Mouse (Mus musculus) liver, embryonic 12.5 days (tissue): ENCODE results near the gene Arhgap27. TPM values are rescaled to one million over a fixed set of nuclear protein-coding genes. Genes with fewer than 3 reads are reported as not detected.
"Not testable (repeated sequence)": the region's sequence is repeated elsewhere in the genome, so short reads cannot be mapped to it uniquely, and the experiment has no call there.

Experiments
- ATAC-seq: fragments of 200-750 bp; cut with Nextera tagmentation; 2 replicates; pipeline ENCODE4 v1.8.0; 2017; ENCODE audit warnings: moderate number of reproducible peaks, mild to moderate bottlenecking, moderate library complexity
- H3K27ac ChIP-seq: fragments of 300-500 bp; sonication (generic); 2 replicates; pipeline ENCODE4 v1.5.1; 2016; ENCODE audit warnings: mild to moderate bottlenecking
- H3K27me3 ChIP-seq: fragments of 300-500 bp; sonication (generic); replicated peaks from 2 replicates; pipeline ENCODE4 v1.6.1; 2016; ENCODE audit warnings: mild to moderate bottlenecking, moderate library complexity
- H3K36me3 ChIP-seq: fragments of 300-500 bp; sonication (generic); 2 replicates; pipeline ENCODE4 v1.6.1; 2016; ENCODE audit warnings: mild to moderate bottlenecking, moderate library complexity
- H3K4me1 ChIP-seq: fragments of 300-500 bp; sonication (generic); 2 replicates; pipeline ENCODE4 v1.6.1; 2016
- H3K4me2 ChIP-seq: fragments of 300-500 bp; sonication (generic); 2 replicates; pipeline ENCODE4 v1.6.1; 2016; ENCODE audit warnings: mild to moderate bottlenecking, moderate library complexity
- H3K4me3 ChIP-seq: fragments of 300-500 bp; sonication (generic); 2 replicates; pipeline ENCODE4 v1.5.1; 2016; ENCODE audit warnings: mild to moderate bottlenecking, moderate library complexity
- H3K9ac ChIP-seq: fragments of 300-500 bp; sonication (generic); 2 replicates; pipeline ENCODE4 v1.6.1; 2016; ENCODE audit warnings: mild to moderate bottlenecking, moderate library complexity
- H3K9me3 ChIP-seq: fragments of 300-500 bp; sonication (generic); replicated peaks from 2 replicates; pipeline ENCODE4 v1.6.1; 2016; ENCODE audit warnings: mild to moderate bottlenecking, moderate library complexity
- WGBS: fragments of 180-500 bp; shearing (Covaris S2); methylation state at CpG from one replicate; pipeline ENCODE4 v1.1.7; 2016; ENCODE audit not compliant: insufficient replicate concordance; 5-methylcytosine and 5-hydroxymethylcytosine counted together
- polyA plus RNA-seq: library from polyadenylated mRNA; unstranded; fragments of >200 nt; fragmentation: Nextera tagmentation; extraction: Ambion mirVana; gene quantifications from 2 replicates; pipeline ENCODE4 v1.2.1, GENCODE M21; 2016

The Arhgap27 gene
- polyA plus RNA-seq: 2.7 and 4.0 TPM in 2 replicates

DNA sequence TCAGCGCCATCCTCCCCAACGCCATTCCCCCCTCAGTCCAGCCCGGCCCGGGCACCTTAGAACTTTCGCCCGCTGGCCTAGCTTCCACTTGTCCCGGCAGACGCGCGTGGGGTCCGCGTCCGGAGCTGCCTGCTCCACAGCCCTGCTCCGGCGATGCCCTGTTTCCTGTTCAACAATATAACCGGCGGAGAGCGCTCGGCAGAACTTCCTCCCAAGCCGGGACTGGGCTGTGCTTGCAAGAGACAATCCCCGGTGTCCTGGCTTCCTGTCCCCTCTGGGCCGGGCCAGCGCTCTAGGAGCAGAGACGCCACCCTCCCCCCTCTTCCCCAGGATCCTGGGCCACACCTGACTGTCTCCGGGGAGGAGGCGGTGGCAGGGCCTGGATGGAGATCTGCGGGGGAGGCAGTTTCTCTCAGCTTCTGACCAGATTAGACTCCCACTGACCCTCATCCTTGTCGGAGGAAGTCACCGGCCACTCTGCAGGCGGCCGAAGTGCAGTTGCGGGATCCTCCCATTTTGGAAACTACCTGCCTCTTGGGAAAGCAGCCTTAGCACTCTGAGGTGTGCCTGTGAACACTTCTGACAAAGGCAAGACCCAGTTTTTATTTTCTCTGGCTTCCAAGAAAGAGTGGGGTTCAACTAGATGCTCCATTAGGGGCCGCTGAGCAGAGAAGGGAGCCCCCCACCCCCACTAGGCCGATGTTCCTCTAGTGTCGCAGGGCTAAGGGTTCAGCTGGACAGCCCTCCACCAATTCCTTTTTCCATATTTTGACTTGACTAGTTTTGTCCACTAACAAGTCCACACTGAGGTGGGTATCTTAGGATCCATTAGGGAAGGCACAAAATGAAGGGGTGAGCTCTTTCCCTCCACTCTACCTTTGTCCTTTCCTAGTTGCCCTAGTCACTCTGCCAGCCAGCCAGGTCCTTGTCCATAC, at the start of gene Arhgap27:
Gene Arhgap27 (minus strand): TSS at position 479 of the 935 bp plus-strand sequence.
- no peaks in the 10 kb centered on the region for H3K9me3 ChIP-seq
- H3K9ac ChIP-seq: peak within 1 kb of the TSS; percentile 43; the same call in 1 of the 2 replicates
- H3K4me3 ChIP-seq: peak within 1 kb of the TSS; percentile 59
- WGBS: 1% methylated on average over 35 of the region's 35 CpGs
- H3K36me3 ChIP-seq: peaks cover 27% of the 10 kb centered on the region
- peak within 1 kb of the TSS; percentile 57; the same call in 1 of the 2 replicates for H3K27ac ChIP-seq
- peak within 1 kb of the TSS; percentile 84 for H3K4me2 ChIP-seq
- H3K4me1 ChIP-seq: peaks cover 48% of the 10 kb centered on the region
- ATAC-seq: no peak
- H3K27me3 ChIP-seq: peaks cover 77% of the 10 kb centered on the region

GRCm38 (mm10) chr11:103412950-103413423, 49.5 kb upstream of the Arhgap27 start:
- peak overlapping the region; percentile 86 for H3K4me3 ChIP-seq
- H3K9ac ChIP-seq: peak overlapping the region; percentile 65
- H3K4me2 ChIP-seq: peak overlapping the region; percentile 77
- H3K27me3 ChIP-seq: no peaks in the 10 kb centered on the region
- WGBS: 5% methylated on average over 14 of the region's 14 CpGs
- peaks cover 20% of the 10 kb centered on the region for H3K4me1 ChIP-seq
- peak; percentile 20 for ATAC-seq
- H3K36me3 ChIP-seq: peaks cover 8% of the 10 kb centered on the region; the same call in 1 of the 2 replicates
- H3K9me3 ChIP-seq: no peaks in the 10 kb centered on the region
- H3K27ac ChIP-seq: no peak overlapping the region

DNA sequence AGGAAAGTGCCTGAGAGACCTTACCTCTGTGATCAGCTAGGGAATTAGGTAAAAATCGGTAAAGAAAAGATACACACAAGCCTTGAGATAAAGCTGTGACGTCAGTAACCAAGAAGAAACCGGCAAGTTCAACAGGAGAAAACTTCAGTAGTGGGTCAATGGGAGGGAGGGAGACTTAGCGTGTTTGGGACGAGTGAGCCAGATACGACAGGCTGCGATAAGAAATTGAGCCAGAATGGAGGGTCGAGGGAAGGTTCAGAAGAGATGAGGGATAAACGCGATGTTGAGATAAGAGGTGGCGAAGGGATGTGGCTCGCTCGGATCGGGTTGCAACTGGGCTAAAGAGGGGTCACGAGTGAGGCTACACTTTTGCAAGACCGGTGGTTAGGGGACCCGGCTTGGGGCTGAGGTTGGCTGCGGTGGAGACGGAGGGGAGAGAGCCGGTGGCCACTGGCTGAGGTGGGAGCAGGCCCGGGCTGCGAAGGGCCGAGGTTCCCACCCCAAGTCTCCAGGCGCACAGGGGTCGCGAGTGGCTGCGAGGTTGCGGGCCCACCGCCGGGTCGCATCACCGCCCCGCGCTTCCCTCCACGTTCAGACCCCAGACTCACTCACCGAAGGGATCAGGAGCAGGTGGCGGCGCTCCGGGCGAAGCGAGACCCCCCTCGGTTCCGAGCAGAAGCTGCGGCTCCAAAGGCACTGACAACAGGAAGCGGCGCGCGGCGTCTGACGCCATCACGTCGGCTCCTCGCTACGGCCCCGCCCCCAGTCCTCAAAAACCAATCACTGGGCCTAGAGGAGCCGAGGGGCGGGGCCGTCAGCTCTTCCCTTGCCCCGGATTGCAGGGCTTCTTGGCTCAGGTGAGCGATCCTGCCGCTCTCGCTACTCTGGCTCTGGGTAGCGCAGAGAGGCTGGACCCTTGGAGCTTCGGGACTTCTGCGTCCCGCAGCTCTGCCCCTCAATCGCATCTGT, 48.8 kb upstream of the Arhgap27 start, which contains the start of gene Plekhm1:
Gene Plekhm1 (minus strand): TSS at position 707 of the 969 bp plus-strand sequence.
- peaks cover 20% of the 10 kb centered on the region for H3K4me1 ChIP-seq
- H3K36me3 ChIP-seq: peaks cover 8% of the 10 kb centered on the region; the same call in 1 of the 2 replicates
- ATAC-seq: peak; percentile 98
- no peaks in the 10 kb centered on the region for H3K9me3 ChIP-seq
- peak within 1 kb of the TSS; percentile 80 for H3K27ac ChIP-seq
- no peaks in the 10 kb centered on the region for H3K27me3 ChIP-seq
- peak within 1 kb of the TSS; percentile 77 for H3K4me2 ChIP-seq
- WGBS: under 1% methylated on average over 57 of the region's 67 CpGs
- peak within 1 kb of the TSS; percentile 86 for H3K4me3 ChIP-seq
- peak within 1 kb of the TSS; percentile 89 for H3K9ac ChIP-seq

- Histone ChIP-seq H3K27me3 (no peaks in the 10 kb centered on the region), H3K9ac (peak overlapping the region; percentile 89), H3K9me3 (no peaks in the 10 kb centered on the region), H3K4me3 (peak overlapping the region; percentile 86), H3K4me2 (peak overlapping the region; percentile 77), H3K36me3 (peaks cover 12% of the 10 kb centered on the region; the same call in 1 of the 2 replicates), H3K27ac (no peak overlapping the region), H3K4me1 (peaks cover 20% of the 10 kb centered on the region)
- 70% methylated on average over 1 of the region's 1 CpGs for WGBS
- ATAC-seq: no peak
These were observed 47.8 kb upstream of the Arhgap27 start for GRCm38 (mm10) chr11:103411301-103411700.

DNA sequence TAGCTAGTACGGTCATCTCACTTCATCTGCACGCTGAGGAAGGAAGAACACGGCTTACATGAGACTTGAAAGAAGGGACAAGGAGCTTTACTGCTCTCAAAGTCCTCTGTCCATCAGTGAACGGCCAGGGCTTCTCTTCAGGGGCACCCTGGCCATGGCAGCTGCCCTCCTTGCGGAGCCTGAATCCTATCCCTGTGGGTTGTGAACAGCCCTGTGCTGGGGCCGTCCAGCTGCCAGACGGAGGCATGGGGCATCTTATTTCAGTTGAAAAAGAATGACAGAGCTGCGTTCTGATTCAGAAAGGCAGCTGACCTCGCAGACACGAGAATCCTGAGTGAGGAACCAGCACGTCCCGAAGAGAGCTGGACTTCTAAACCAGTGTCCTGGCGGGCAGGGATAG, 45.4 kb upstream of the Arhgap27 start:
- WGBS: 86% methylated on average over 13 of the region's 13 CpGs
- no peak overlapping the region for H3K4me3 ChIP-seq
- H3K4me2 ChIP-seq: no peak overlapping the region
- H3K9ac ChIP-seq: no peak overlapping the region
- H3K27ac ChIP-seq: no peak overlapping the region
- no peak for ATAC-seq
- H3K4me1 ChIP-seq: peaks cover 31% of the 10 kb centered on the region
- H3K9me3 ChIP-seq: no peaks in the 10 kb centered on the region
- peaks cover 31% of the 10 kb centered on the region for H3K36me3 ChIP-seq
- H3K27me3 ChIP-seq: no peaks in the 10 kb centered on the region

- H3K9ac ChIP-seq, H3K4me3 ChIP-seq, H3K9me3 ChIP-seq, H3K27me3 ChIP-seq, H3K27ac ChIP-seq, ATAC-seq, H3K4me2 ChIP-seq: not testable (repeated sequence)
- Histone ChIP-seq H3K4me1 (peaks cover 29% of the 10 kb centered on the region), H3K36me3 (peaks cover 48% of the 10 kb centered on the region)
- WGBS: 61% methylated on average over 5 of the region's 5 CpGs
These were observed 43.6 kb upstream of the Arhgap27 start for GRCm38 (mm10) chr11:103407136-103407535.

DNA sequence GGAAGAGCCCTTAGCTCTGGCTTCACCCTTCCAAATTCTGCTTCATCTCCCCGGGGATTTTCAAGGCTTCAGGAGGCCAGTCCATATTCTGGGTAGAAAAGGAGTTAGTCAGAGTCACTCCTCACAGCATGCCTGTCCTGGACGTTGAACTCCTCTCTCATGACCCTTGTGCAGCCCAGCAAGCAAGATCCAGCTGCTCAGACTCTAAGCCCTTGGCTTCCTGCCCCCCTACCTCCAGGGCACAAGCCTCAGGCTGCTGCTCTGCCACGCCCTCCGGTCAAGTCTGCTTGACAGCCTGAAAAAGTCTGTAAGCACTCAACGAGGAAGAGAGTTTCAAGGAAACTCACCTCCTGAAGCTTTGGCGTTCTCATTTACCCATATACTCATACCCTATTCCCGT, 43.1 kb upstream of the Arhgap27 start:
- no peak overlapping the region for H3K9ac ChIP-seq
- no peaks in the 10 kb centered on the region for H3K27me3 ChIP-seq
- no peak overlapping the region for H3K4me3 ChIP-seq
- H3K4me1 ChIP-seq: peaks cover 25% of the 10 kb centered on the region
- peaks cover 53% of the 10 kb centered on the region for H3K36me3 ChIP-seq
- H3K27ac ChIP-seq: no peak overlapping the region
- no peaks in the 10 kb centered on the region for H3K9me3 ChIP-seq
- no peak for ATAC-seq
- H3K4me2 ChIP-seq: no peak overlapping the region
- WGBS: 62% methylated on average over 7 of the region's 7 CpGs

- WGBS: 79% methylated on average over 1 of the region's 1 CpGs
- Histone ChIP-seq H3K4me2 (no peak overlapping the region), H3K27ac (no peak overlapping the region), H3K4me3 (no peak overlapping the region), H3K4me1 (peaks cover 17% of the 10 kb centered on the region), H3K9ac (no peak overlapping the region), H3K36me3 (peaks cover 57% of the 10 kb centered on the region), H3K27me3 (no peaks in the 10 kb centered on the region), H3K9me3 (no peaks in the 10 kb centered on the region)
- no peak for ATAC-seq
These were observed 42.3 kb upstream of the Arhgap27 start for GRCm38 (mm10) chr11:103405814-103406213.

GRCm38 (mm10) chr11:103404618-103405017, 41.1 kb upstream of the Arhgap27 start:
- H3K36me3 ChIP-seq: peaks cover 57% of the 10 kb centered on the region
- no peaks in the 10 kb centered on the region for H3K9me3 ChIP-seq
- no peak overlapping the region for H3K27ac ChIP-seq
- no peak overlapping the region for H3K4me2 ChIP-seq
- no peak overlapping the region for H3K9ac ChIP-seq
- peak; percentile 63; the same call in 1 of the 2 replicates for ATAC-seq
- H3K27me3 ChIP-seq: no peaks in the 10 kb centered on the region
- H3K4me1 ChIP-seq: peaks cover 23% of the 10 kb centered on the region
- no peak overlapping the region for H3K4me3 ChIP-seq

GRCm38 (mm10) chr11:103403776-103404175, 40.3 kb upstream of the Arhgap27 start:
- Histone ChIP-seq H3K4me2 (no peak overlapping the region), H3K9ac (no peak overlapping the region), H3K4me3 (no peak overlapping the region), H3K9me3 (no peaks in the 10 kb centered on the region), H3K36me3 (peaks cover 55% of the 10 kb centered on the region), H3K27me3 (no peaks in the 10 kb centered on the region), H3K27ac (no peak overlapping the region), H3K4me1 (peaks cover 23% of the 10 kb centered on the region)
- WGBS: 49% methylated on average over 4 of the region's 4 CpGs
- no peak for ATAC-seq

DNA sequence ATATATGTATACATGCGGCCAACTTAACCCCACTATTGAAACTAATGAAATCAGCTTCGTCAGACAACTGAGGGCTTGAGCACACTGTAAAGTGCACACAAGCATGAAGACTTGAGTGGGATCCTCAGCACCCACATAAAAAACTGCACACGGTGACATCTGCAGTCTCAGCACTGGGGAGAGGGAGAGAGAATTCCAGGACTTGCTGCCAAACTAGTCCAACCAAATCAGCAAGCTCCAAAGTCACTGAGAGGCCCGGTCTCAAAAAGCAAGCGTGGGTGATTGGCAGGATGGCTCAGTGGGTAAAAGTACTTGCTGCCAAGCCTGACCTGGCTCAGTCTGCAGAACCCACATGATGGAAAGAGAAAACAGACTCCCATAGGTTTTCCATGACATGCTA, 39.2 kb upstream of the Arhgap27 start:
- H3K27ac ChIP-seq: no peak overlapping the region
- H3K4me2 ChIP-seq: no peak overlapping the region
- peaks cover 23% of the 10 kb centered on the region for H3K4me1 ChIP-seq
- no peaks in the 10 kb centered on the region for H3K9me3 ChIP-seq
- H3K27me3 ChIP-seq: no peaks in the 10 kb centered on the region
- H3K4me3 ChIP-seq: no peak overlapping the region
- WGBS: 82% methylated on average over 5 of the region's 5 CpGs
- H3K36me3 ChIP-seq: peaks cover 51% of the 10 kb centered on the region
- no peak overlapping the region for H3K9ac ChIP-seq
- no peak for ATAC-seq
